Mouse (Mus musculus) liver, adult 2 months (tissue): Measurements from ENCODE around the gene Hist1h3e. TPM values are rescaled to one million over a fixed set of nuclear protein-coding genes. Genes with fewer than 3 reads are reported as not detected.

Experiments used
- DNase-seq: peaks from one replicate; pipeline ENCODE4 v3.0.0-alpha.2; 2011; ENCODE audit warnings: low read depth, low spot score; ENCODE audit errors: extremely low read depth
- H3K27ac ChIP-seq: fragments of 200-500 bp; replicated peaks from 2 replicates; pipeline ENCODE4 v1.5.1; 2012; ENCODE audit warnings: low read depth, mild to moderate bottlenecking, control low read depth, inconsistent platforms, low read length; ENCODE audit not compliant: insufficient read depth
- H3K27me3 ChIP-seq: fragments of 200-500 bp; 2 replicates; pipeline ENCODE4 v1.6.1; 2012; ENCODE audit warnings: mild to moderate bottlenecking, moderate library complexity, low read length, inconsistent platforms; ENCODE audit not compliant: control insufficient read depth, insufficient read depth
- H3K36me3 ChIP-seq: fragments of 200-500 bp; 2 replicates; pipeline ENCODE4 v1.6.1; 2012; ENCODE audit warnings: low read length, inconsistent platforms; ENCODE audit not compliant: control insufficient read depth, insufficient read depth
- H3K4me1 ChIP-seq: fragments of 200-500 bp; 2 replicates; pipeline ENCODE4 v1.6.1; 2011; ENCODE audit warnings: low read length; ENCODE audit not compliant: control insufficient read depth, insufficient read depth
- H3K4me3 ChIP-seq: fragments of 200-500 bp; 2 replicates; pipeline ENCODE4 v1.5.1; 2011; ENCODE audit warnings: low read depth, mild to moderate bottlenecking, control low read depth, low read length, moderate library complexity; ENCODE audit not compliant: insufficient read depth
- H3K79me2 ChIP-seq: fragments of 200-500 bp; 2 replicates; pipeline ENCODE4 v1.6.1; 2012; ENCODE audit warnings: inconsistent platforms, mild to moderate bottlenecking, low read length, moderate library complexity; ENCODE audit not compliant: control insufficient read depth, insufficient read depth
- H3K9ac ChIP-seq: fragments of 200-500 bp; 2 replicates; pipeline ENCODE4 v1.6.1; 2012; ENCODE audit warnings: low read depth, mild to moderate bottlenecking, control low read depth, inconsistent platforms, low read length
- CTCF ChIP-seq: fragments of 200-500 bp; IDR thresholded peaks from 2 replicates; pipeline ENCODE4 v1.5.1; 2011; ENCODE audit warnings: low read depth, low read length, control low read depth
- POLR2A ChIP-seq: fragments of 200-500 bp; IDR thresholded peaks from 2 replicates; pipeline ENCODE4 v1.6.1; 2011; ENCODE audit warnings: low read length, control low read depth; ENCODE audit not compliant: insufficient read depth; ENCODE audit errors: extremely low read depth
- WGBS: fragments of 180-500 bp; shearing (Covaris S2); methylation state at CpG from one replicate; pipeline ENCODE4 v1.1.7; 2018; 5-methylcytosine and 5-hydroxymethylcytosine counted together
- polyA plus RNA-seq: library from polyadenylated mRNA; depleted of rRNA; stranded (reverse); fragments of >200 nt; gene quantifications from 2 replicates; pipeline ENCODE4 v1.2.3, GENCODE M21; 2012
- total RNA-seq: library from RNA; depleted of rRNA; stranded (reverse); fragments of >200 nt; gene quantifications from 2 replicates; pipeline ENCODE4 v1.2.3, GENCODE M21; 2014

Gene Hist1h3e
- total and polyA plus RNA-seq, 2 experiments, result 2.6 to 19.9 TPM

- no peak for TF ChIP-seq POLR2A
- TF ChIP-seq CTCF, result no peak
- Histone ChIP-seq H3K27ac (no peak overlapping the region), H3K9ac (no peak overlapping the region), H3K4me3 (no peak overlapping the region), H3K79me2 (no peaks in the 10 kb centered on the region), H3K36me3 (no peaks in the 10 kb centered on the region), H3K4me1 (0 out of 2 replicates have a peak, but pooled peaks cover 2% of the 10 kb centered on the region), H3K27me3 (no peaks in the 10 kb centered on the region)
- 44% methylated on average over 3 of the region's 3 CpGs for WGBS
- DNase-seq, result no peak
Measured at GRCm38 (mm10) chr13:23556906-23557305, 5.3 kb downstream of the Hist1h3e start.

- Histone ChIP-seq H3K9ac (peak overlapping the region; percentile 43), H3K4me1 (0 out of 2 replicates have a peak, but pooled peaks cover 2% of the 10 kb centered on the region), H3K27me3 (no peaks in the 10 kb centered on the region), H3K36me3 (no peaks in the 10 kb centered on the region), H3K4me3 (peak overlapping the region; percentile 66), H3K27ac (peak overlapping the region; percentile 24), H3K79me2 (no peaks in the 10 kb centered on the region)
- no peak for TF ChIP-seq CTCF
- TF ChIP-seq POLR2A, result no peak
- under 1% methylated on average over 18 of the region's 18 CpGs for WGBS
- peak; percentile 91 for DNase-seq
Measured at GRCm38 (mm10) chr13:23555839-23556416, 6.2 kb downstream of the Hist1h3e start.

- Histone ChIP-seq H3K36me3 (no peaks in the 10 kb centered on the region), H3K79me2 (no peaks in the 10 kb centered on the region), H3K4me3 (peak overlapping the region; percentile 66), H3K9ac (peak overlapping the region; percentile 43), H3K4me1 (no peaks in the 10 kb centered on the region; the same call in 1 of the 2 replicates), H3K27me3 (no peaks in the 10 kb centered on the region), H3K27ac (peak overlapping the region; percentile 27)
- peak; percentile 80 for DNase-seq
- under 1% methylated on average over 54 of the region's 54 CpGs for WGBS
- no peak for TF ChIP-seq CTCF
- peak; percentile 90 for TF ChIP-seq POLR2A
Measured at GRCm38 (mm10) chr13:23554925-23555838, 7.0 kb downstream of the Hist1h3e start.

GRCm38 (mm10) chr13:23554393-23554792 lies 7.8 kb downstream of the Hist1h3e start:
- Histone ChIP-seq H3K4me3 (no peak overlapping the region; the same call in 1 of the 2 replicates), H3K79me2 (no peaks in the 10 kb centered on the region), H3K9ac (no peak overlapping the region), H3K27me3 (no peaks in the 10 kb centered on the region), H3K4me1 (no peaks in the 10 kb centered on the region; the same call in 1 of the 2 replicates), H3K27ac (no peak overlapping the region), H3K36me3 (no peaks in the 10 kb centered on the region)
- WGBS, result 9% methylated on average over 9 of the region's 9 CpGs
- peak; percentile 29 for DNase-seq
- TF ChIP-seq POLR2A (no peak), CTCF (no peak)

DNA sequence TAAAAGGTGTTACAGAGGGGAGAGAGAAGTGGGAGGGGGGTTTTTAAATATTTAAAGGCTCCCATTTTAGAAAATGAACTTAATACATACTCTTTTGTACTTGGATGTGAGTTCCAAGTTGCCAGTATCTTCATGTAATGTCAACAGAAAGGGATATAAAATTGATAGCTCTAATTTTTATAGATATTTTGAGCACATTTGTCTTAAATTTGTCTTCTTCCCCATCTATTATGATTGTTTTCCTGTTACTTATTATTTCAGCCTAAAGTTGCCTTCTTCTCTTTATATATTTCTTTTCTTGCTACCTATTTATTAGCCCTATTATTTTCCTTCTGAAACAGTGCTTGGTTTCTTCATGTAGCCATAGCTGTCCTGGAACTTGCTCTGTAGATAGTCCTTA lies 9.2 kb downstream of the Hist1h3e start, which contains the start of gene Hist1h1d:
TSS of gene Hist1h1d (plus strand) at position 301 of the 400 bp plus-strand sequence.
- no peaks in the 10 kb centered on the region for H3K27me3 ChIP-seq
- no peaks in the 10 kb centered on the region for H3K36me3 ChIP-seq
- no peaks in the 10 kb centered on the region; the same call in 1 of the 2 replicates for H3K4me1 ChIP-seq
- no peak within 1 kb of the TSS for H3K4me3 ChIP-seq
- DNase-seq, result no peak
- no peak within 1 kb of the TSS for H3K27ac ChIP-seq
- no peaks in the 10 kb centered on the region for H3K79me2 ChIP-seq
- TF ChIP-seq POLR2A (no peak), CTCF (no peak)
- no peak within 1 kb of the TSS for H3K9ac ChIP-seq
